Mouse (Mus musculus) C2C12 (cell line): ENCODE results near the gene Cubn. TPM values are rescaled to one million over a fixed set of nuclear protein-coding genes. Genes with fewer than 3 reads are reported as not detected.
A peak's percentile ranks its signal among the peaks of the same experiment; 100 is the strongest.

Experiments
- H3K27me3 ChIP-seq: one replicate; pipeline ENCODE4 v1.6.1; 2011; ENCODE audit not compliant: control insufficient read depth, insufficient read depth, insufficient read length
- H3K36me3 ChIP-seq: one replicate; pipeline ENCODE4 v1.6.1; 2011; ENCODE audit not compliant: control insufficient read depth, insufficient read depth
- H3K4me3 ChIP-seq: one replicate; pipeline ENCODE4 v1.5.1; 2011; ENCODE audit warnings: mild to moderate bottlenecking, control low read depth; ENCODE audit not compliant: poor library complexity, insufficient read depth, severe bottlenecking
- H3K79me2 ChIP-seq: one replicate; pipeline ENCODE4 v1.6.1; 2011; ENCODE audit not compliant: control insufficient read depth, insufficient read depth
- H3K79me3 ChIP-seq: one replicate; pipeline ENCODE4 v1.6.1; 2011; ENCODE audit warnings: low read depth, control low read depth
- H3ac ChIP-seq: one replicate; pipeline ENCODE3; 2011; ENCODE audit warnings: low read depth; ENCODE audit not compliant: control insufficient read depth, insufficient read length
- CEBPB ChIP-seq: IDR thresholded peaks from one replicate; pipeline ENCODE4 v1.6.1; 2011; ENCODE audit warnings: low read depth, mild to moderate bottlenecking, control low read depth, moderate library complexity
- CTCF ChIP-seq: IDR thresholded peaks from one replicate; pipeline ENCODE4 v1.5.1; 2011; ENCODE audit not compliant: control insufficient read depth, insufficient read depth, insufficient read length
- FOSL1 ChIP-seq: IDR thresholded peaks from one replicate; pipeline ENCODE4 v1.8.0; 2011; ENCODE audit warnings: mild to moderate bottlenecking, low read length; ENCODE audit not compliant: poor library complexity, insufficient read depth, severe bottlenecking
- MAX ChIP-seq: IDR thresholded peaks from one replicate; pipeline ENCODE4 v1.6.1; 2011; ENCODE audit warnings: mild to moderate bottlenecking, control low read depth
- MYOD1 ChIP-seq: IDR thresholded peaks from one replicate; pipeline ENCODE4 v1.6.1; 2011; ENCODE audit warnings: low read depth; ENCODE audit not compliant: control insufficient read depth, insufficient read length
- MYOG ChIP-seq: IDR thresholded peaks from one replicate; pipeline ENCODE4 v1.6.1; 2011; ENCODE audit not compliant: control insufficient read depth, insufficient read length; ENCODE audit errors: extremely low read depth
- USF1 ChIP-seq: IDR thresholded peaks from one replicate; pipeline ENCODE4 v1.6.1; 2011; ENCODE audit warnings: low read depth, mild to moderate bottlenecking, control low read depth, moderate library complexity
- polyA plus RNA-seq: library from polyadenylated mRNA; unstranded; fragments of >200 nt; fragmentation: generic; extraction: Trizol; gene quantifications from one replicate; pipeline ENCODE4 v1.2.1, GENCODE M21; 2012; ENCODE audit warnings: missing spikeins

The Cubn gene
- polyA plus RNA-seq, 1 experiment = 0.36 TPM

DNA sequence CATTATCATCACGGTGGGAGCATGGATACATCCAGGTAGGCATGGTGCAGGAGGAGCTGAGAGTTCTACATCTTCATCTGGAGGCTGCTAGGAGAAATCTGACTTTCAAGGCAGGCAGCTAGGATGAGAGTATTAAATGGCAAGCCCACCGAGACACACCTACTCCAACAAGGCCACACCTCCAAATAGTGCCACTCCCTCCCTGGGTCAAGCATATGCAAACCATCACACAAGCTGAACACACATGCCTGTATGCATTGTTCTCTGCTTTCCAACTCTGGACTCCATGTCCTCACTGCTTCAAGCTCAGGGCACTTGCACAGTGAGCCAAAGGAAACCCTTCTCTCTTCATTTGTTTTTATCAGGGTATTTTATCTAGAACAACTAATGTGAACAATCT, 233.0 kb downstream of the Cubn start:
- H3K79me3 ChIP-seq = peaks cover 3% of the 10 kb centered on the region
- no peak overlapping the region for H3ac ChIP-seq
- peaks cover 26% of the 10 kb centered on the region for H3K79me2 ChIP-seq
- H3K4me3 ChIP-seq = no peak overlapping the region
- H3K27me3 ChIP-seq = no peaks in the 10 kb centered on the region
- peaks cover 54% of the 10 kb centered on the region for H3K36me3 ChIP-seq
- TF ChIP-seq CTCF (no peak), USF1 (no peak), MYOD1 (no peak), MYOG (no peak), CEBPB (no peak), MAX (no peak), FOSL1 (no peak)

DNA sequence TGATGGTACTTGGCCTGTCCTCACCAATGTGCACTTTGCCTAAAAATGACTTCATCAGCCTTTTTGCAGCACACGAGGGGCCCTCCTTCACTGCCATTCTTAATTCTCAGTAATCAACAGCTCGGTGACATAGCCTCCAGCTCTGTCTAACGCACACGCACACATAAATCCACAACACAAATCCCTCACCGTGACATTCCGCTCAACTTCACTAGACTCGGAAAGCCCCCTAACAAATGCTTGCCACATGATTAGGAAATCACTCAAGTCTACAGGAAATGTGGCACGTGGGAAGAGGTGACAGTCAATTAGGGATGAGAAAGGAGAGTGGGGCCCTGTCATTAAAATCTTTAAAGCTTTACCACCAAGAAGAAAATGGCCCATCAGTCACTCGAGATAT, 250.9 kb downstream of the Cubn start:
- Histone ChIP-seq H3ac (no peak overlapping the region), H3K79me3 (no peaks in the 10 kb centered on the region), H3K27me3 (no peaks in the 10 kb centered on the region), H3K36me3 (peaks cover 7% of the 10 kb centered on the region), H3K4me3 (no peak overlapping the region), H3K79me2 (no peaks in the 10 kb centered on the region)
- no peak for TF ChIP-seq FOSL1
- no peak for TF ChIP-seq MYOG
- TF ChIP-seq MYOD1 = no peak
- TF ChIP-seq USF1 = no peak
- no peak for TF ChIP-seq CEBPB
- no peak for TF ChIP-seq MAX
- no peak for TF ChIP-seq CTCF

DNA sequence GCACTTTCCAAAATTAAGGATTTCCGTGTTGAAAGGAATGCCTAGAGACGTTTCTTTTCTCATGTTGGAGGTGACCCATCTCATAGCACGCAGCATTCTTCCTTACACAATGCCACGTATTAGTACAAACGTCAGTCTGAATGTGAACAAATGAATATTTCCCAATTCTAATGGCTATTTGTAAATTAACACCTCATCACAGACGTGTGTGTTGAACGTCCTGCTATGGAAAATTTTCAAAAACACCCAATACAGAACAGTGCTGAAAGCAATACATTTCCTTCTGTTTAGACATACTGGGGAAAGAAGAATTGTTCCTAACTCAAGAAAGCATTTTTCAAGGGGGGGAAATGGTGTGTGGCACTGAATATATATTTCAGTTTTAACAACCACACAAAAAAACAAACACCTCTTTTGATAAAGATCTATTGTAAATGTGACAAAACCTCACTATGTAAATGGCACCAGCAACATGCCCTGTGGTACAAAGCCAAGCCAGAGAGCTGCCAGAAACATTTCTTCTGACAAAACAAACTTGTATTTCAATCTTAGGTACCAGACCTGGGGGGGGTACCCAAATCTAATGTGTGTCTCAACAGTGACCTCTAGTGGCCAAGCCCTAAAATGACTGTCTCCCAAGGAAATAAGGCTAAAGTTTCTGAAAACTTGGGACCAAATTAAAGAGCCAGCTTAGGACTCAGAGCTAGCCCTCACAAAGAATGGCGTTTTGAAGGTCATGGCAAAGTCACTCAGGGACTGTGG, 254.3 kb downstream of the Cubn start:
- H3K27me3 ChIP-seq = no peaks in the 10 kb centered on the region
- no peak overlapping the region for H3ac ChIP-seq
- H3K36me3 ChIP-seq = peaks cover 7% of the 10 kb centered on the region
- no peak for TF ChIP-seq USF1
- TF ChIP-seq CTCF = peak; percentile 6
- H3K79me2 ChIP-seq = no peaks in the 10 kb centered on the region
- no peaks in the 10 kb centered on the region for H3K79me3 ChIP-seq
- H3K4me3 ChIP-seq = no peak overlapping the region

DNA sequence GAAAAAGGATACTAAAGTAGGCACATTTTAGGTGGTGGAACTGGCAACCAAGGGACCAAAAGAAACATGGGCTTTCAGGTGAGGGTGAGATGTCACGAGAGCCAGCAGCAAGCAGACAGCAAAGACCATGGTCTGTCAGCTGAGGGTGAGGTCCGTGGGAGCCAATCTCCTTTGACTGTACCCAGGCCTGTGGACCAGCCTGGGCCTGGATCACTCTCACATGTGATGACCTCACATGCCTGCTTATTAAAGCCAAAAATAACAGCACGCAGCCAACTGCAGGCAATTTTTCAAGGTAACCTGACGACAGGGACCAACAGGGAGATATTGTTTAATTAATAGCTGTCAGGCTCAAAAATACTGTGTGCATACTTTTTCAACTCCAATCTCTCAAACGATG, 255.9 kb downstream of the Cubn start:
- Histone ChIP-seq H3K79me2 (no peaks in the 10 kb centered on the region), H3K4me3 (no peak overlapping the region), H3K27me3 (no peaks in the 10 kb centered on the region), H3K79me3 (no peaks in the 10 kb centered on the region), H3ac (no peak overlapping the region), H3K36me3 (peaks cover 7% of the 10 kb centered on the region)
- TF ChIP-seq MYOG (no peak), CEBPB (no peak), MYOD1 (no peak), FOSL1 (no peak), MAX (no peak), USF1 (no peak), CTCF (no peak)

DNA sequence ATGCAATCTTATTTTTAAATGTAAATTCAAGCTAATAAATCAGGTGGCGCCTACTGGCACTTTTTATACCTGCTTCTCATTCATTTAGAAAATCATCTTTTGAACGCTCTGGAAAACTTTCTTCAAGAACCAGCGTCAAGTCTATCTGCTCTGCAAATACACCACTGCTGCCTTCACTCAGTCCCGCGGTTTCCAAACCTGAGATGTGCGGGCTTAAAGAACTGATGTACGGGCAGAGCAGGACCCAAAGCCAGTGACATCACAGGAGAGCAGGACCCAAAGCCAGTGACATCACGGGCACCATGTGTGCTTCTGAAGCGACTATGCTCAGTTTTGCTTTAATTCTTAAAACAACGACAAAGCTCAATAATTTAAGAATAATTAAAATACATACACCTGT, 256.8 kb downstream of the Cubn start:
- peaks cover 7% of the 10 kb centered on the region for H3K36me3 ChIP-seq
- no peaks in the 10 kb centered on the region for H3K79me3 ChIP-seq
- no peaks in the 10 kb centered on the region for H3K79me2 ChIP-seq
- no peaks in the 10 kb centered on the region for H3K27me3 ChIP-seq
- no peak overlapping the region for H3ac ChIP-seq
- no peak overlapping the region for H3K4me3 ChIP-seq
- TF ChIP-seq MYOD1 = no peak
- no peak for TF ChIP-seq FOSL1

DNA sequence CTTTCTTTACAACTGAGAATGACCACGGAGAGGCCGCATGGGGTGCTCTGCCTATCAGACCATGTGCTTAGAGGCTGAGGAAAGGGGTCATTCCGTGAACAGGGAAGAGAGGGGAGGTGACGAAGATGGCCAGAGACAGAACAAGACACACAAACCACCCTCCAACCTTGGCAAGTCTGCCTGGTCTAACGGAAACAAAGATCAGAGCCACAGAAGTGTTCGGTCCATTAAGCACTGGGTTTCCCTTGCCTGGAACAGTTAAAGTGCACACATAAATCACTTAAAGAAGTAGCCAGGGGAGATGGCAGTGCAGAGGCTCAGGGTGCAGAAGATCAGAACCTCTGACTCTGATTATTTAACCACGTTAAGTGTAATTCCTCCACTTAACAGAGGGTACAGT, 257.7 kb downstream of the Cubn start:
- no peaks in the 10 kb centered on the region for H3K79me3 ChIP-seq
- no peak for TF ChIP-seq CTCF
- no peak for TF ChIP-seq USF1
- no peak for TF ChIP-seq MYOD1
- TF ChIP-seq MYOG = no peak
- no peak for TF ChIP-seq FOSL1
- no peak for TF ChIP-seq CEBPB
- TF ChIP-seq MAX = no peak

More for the DNA sequence above, 257.7 kb downstream of the Cubn start:
- Histone ChIP-seq H3ac (no peak overlapping the region), H3K36me3 (peaks cover under 1% of the 10 kb centered on the region), H3K79me2 (no peaks in the 10 kb centered on the region), H3K27me3 (no peaks in the 10 kb centered on the region), H3K4me3 (no peak overlapping the region)
